Mouse (Mus musculus): ENCODE results near the gene Nr3c2. TPM values are rescaled to one million over a fixed set of nuclear protein-coding genes. Genes with fewer than 3 reads are reported as not detected.

Gene Nr3c2
- polyA plus RNA-seq, 1 experiment from 2014 or later: 6.0 TPM

- Histone ChIP-seq H3K9me3 (ENCODE audit: control insufficient read depth, low read length) (no peaks in the 10 kb centered on the region), H3K27me3 (ENCODE audit: control insufficient read depth, insufficient read depth, low read length) (no peaks in the 10 kb centered on the region), H3K4me2 (replicated peaks) (no peak overlapping the region), H3K9ac (no peak overlapping the region), H3K27ac (no peak overlapping the region), H3K4me3 (replicated peaks; ENCODE audit: low read length) (no peak overlapping the region), H3K36me3 (replicated peaks; ENCODE audit: control insufficient read depth, insufficient read depth) (no peaks in the 10 kb centered on the region), H3K4me1 (replicated peaks; ENCODE audit: control insufficient read depth, insufficient read depth, low read length) (no peaks in the 10 kb centered on the region)
- no peak for DNase-seq (ENCODE audit: low spot score)
- 95% methylated on average over 5 of the region's 5 CpGs for WGBS
- ATAC-seq (ENCODE audit: low FRiP score): no peak
Measured at GRCm38 (mm10) chr8:77041214-77041613, 142.0 kb downstream of the Nr3c2 start.

- Histone ChIP-seq H3K4me2 (replicated peaks) (no peak overlapping the region), H3K27ac (no peak overlapping the region), H3K4me1 (replicated peaks; ENCODE audit: control insufficient read depth, insufficient read depth, low read length) (no peaks in the 10 kb centered on the region), H3K9ac (no peak overlapping the region), H3K9me3 (ENCODE audit: control insufficient read depth, low read length) (no peaks in the 10 kb centered on the region), H3K27me3 (ENCODE audit: control insufficient read depth, insufficient read depth, low read length) (no peaks in the 10 kb centered on the region), H3K4me3 (replicated peaks; ENCODE audit: low read length) (no peak overlapping the region), H3K36me3 (replicated peaks; ENCODE audit: control insufficient read depth, insufficient read depth) (no peaks in the 10 kb centered on the region)
- ATAC-seq (ENCODE audit: low FRiP score): no peak
- DNase-seq (ENCODE audit: low spot score): no peak
- WGBS: 89% methylated on average over 12 of the region's 12 CpGs
Measured at GRCm38 (mm10) chr8:77044849-77045248, 145.6 kb downstream of the Nr3c2 start.

GRCm38 (mm10) chr8:77045711-77046110 lies 146.5 kb downstream of the Nr3c2 start:
- Histone ChIP-seq H3K4me1 (replicated peaks; ENCODE audit: control insufficient read depth, insufficient read depth, low read length) (no peaks in the 10 kb centered on the region), H3K4me3 (replicated peaks; ENCODE audit: low read length) (no peak overlapping the region), H3K36me3 (replicated peaks; ENCODE audit: control insufficient read depth, insufficient read depth) (no peaks in the 10 kb centered on the region), H3K9me3 (ENCODE audit: control insufficient read depth, low read length) (no peaks in the 10 kb centered on the region), H3K9ac (no peak overlapping the region), H3K4me2 (replicated peaks) (no peak overlapping the region), H3K27ac (no peak overlapping the region), H3K27me3 (ENCODE audit: control insufficient read depth, insufficient read depth, low read length) (no peaks in the 10 kb centered on the region)
- DNase-seq (ENCODE audit: low spot score): no peak
- ATAC-seq (ENCODE audit: low FRiP score): no peak
- WGBS: 95% methylated on average over 1 of the region's 1 CpGs

- H3K9me3 ChIP-seq (ENCODE audit: control insufficient read depth, low read length): no peaks in the 10 kb centered on the region
- H3K36me3 ChIP-seq (replicated peaks; ENCODE audit: control insufficient read depth, insufficient read depth): no peaks in the 10 kb centered on the region
- H3K4me2 ChIP-seq (replicated peaks): no peak overlapping the region
- H3K9ac ChIP-seq: no peak overlapping the region
- DNase-seq (ENCODE audit: low spot score) (no peak), ATAC-seq (ENCODE audit: low FRiP score) (no peak)
- WGBS: 93% methylated on average over 5 of the region's 5 CpGs
- H3K27ac ChIP-seq: no peak overlapping the region
- no peaks in the 10 kb centered on the region for H3K27me3 ChIP-seq (ENCODE audit: control insufficient read depth, insufficient read depth, low read length)
- H3K4me1 ChIP-seq (replicated peaks; ENCODE audit: control insufficient read depth, insufficient read depth, low read length): no peaks in the 10 kb centered on the region
- no peak overlapping the region for H3K4me3 ChIP-seq (replicated peaks; ENCODE audit: low read length)
Measured at GRCm38 (mm10) chr8:77046217-77046616, 147.0 kb downstream of the Nr3c2 start.

- Histone ChIP-seq H3K9me3 (ENCODE audit: control insufficient read depth, low read length) (no peaks in the 10 kb centered on the region), H3K27ac (no peak overlapping the region), H3K4me2 (replicated peaks) (no peak overlapping the region), H3K27me3 (ENCODE audit: control insufficient read depth, insufficient read depth, low read length) (no peaks in the 10 kb centered on the region), H3K4me3 (replicated peaks; ENCODE audit: low read length) (no peak overlapping the region), H3K9ac (no peak overlapping the region), H3K36me3 (replicated peaks; ENCODE audit: control insufficient read depth, insufficient read depth) (no peaks in the 10 kb centered on the region), H3K4me1 (replicated peaks; ENCODE audit: control insufficient read depth, insufficient read depth, low read length) (no peaks in the 10 kb centered on the region)
- 90% methylated on average over 3 of the region's 3 CpGs for WGBS
- DNase-seq (ENCODE audit: low spot score) (no peak), ATAC-seq (ENCODE audit: low FRiP score) (no peak)
Measured at GRCm38 (mm10) chr8:77046731-77047130, 147.5 kb downstream of the Nr3c2 start.

GRCm38 (mm10) chr8:77051399-77052275 lies 152.4 kb downstream of the Nr3c2 start:
- no peak overlapping the region for H3K4me2 ChIP-seq (replicated peaks)
- H3K4me3 ChIP-seq (replicated peaks; ENCODE audit: low read length): no peak overlapping the region
- H3K27ac ChIP-seq: no peak overlapping the region
- no peaks in the 10 kb centered on the region for H3K36me3 ChIP-seq (replicated peaks; ENCODE audit: control insufficient read depth, insufficient read depth)
- DNase-seq (ENCODE audit: low spot score) (peak; percentile 23), ATAC-seq (ENCODE audit: low FRiP score) (peak; percentile 81; the same call in 1 of the 2 replicates)
- no peaks in the 10 kb centered on the region for H3K4me1 ChIP-seq (replicated peaks; ENCODE audit: control insufficient read depth, insufficient read depth, low read length)
- H3K27me3 ChIP-seq (ENCODE audit: control insufficient read depth, insufficient read depth, low read length): no peaks in the 10 kb centered on the region
- H3K9me3 ChIP-seq (ENCODE audit: control insufficient read depth, low read length): no peaks in the 10 kb centered on the region
- WGBS: 69% methylated on average over 10 of the region's 10 CpGs
- H3K9ac ChIP-seq: no peak overlapping the region

- WGBS: 95% methylated on average over 3 of the region's 3 CpGs
- Histone ChIP-seq H3K27me3 (ENCODE audit: control insufficient read depth, insufficient read depth, low read length) (no peaks in the 10 kb centered on the region), H3K9ac (no peak overlapping the region), H3K4me2 (replicated peaks) (no peak overlapping the region), H3K27ac (no peak overlapping the region), H3K9me3 (ENCODE audit: control insufficient read depth, low read length) (no peaks in the 10 kb centered on the region), H3K4me1 (replicated peaks; ENCODE audit: control insufficient read depth, insufficient read depth, low read length) (no peaks in the 10 kb centered on the region), H3K4me3 (replicated peaks; ENCODE audit: low read length) (no peak overlapping the region), H3K36me3 (replicated peaks; ENCODE audit: control insufficient read depth, insufficient read depth) (no peaks in the 10 kb centered on the region)
- peak; percentile 7 for DNase-seq (ENCODE audit: low spot score)
- no peak for ATAC-seq (ENCODE audit: low FRiP score)
Measured at GRCm38 (mm10) chr8:77055492-77056021, 156.3 kb downstream of the Nr3c2 start.

- Histone ChIP-seq H3K4me1 (replicated peaks; ENCODE audit: control insufficient read depth, insufficient read depth, low read length) (no peaks in the 10 kb centered on the region), H3K9ac (no peak overlapping the region), H3K27ac (no peak overlapping the region), H3K4me2 (replicated peaks) (no peak overlapping the region), H3K27me3 (ENCODE audit: control insufficient read depth, insufficient read depth, low read length) (no peaks in the 10 kb centered on the region), H3K36me3 (replicated peaks; ENCODE audit: control insufficient read depth, insufficient read depth) (no peaks in the 10 kb centered on the region), H3K4me3 (replicated peaks; ENCODE audit: low read length) (no peak overlapping the region), H3K9me3 (ENCODE audit: control insufficient read depth, low read length) (no peaks in the 10 kb centered on the region)
- ATAC-seq (ENCODE audit: low FRiP score) (no peak), DNase-seq (ENCODE audit: low spot score) (no peak)
- 90% methylated on average over 6 of the region's 6 CpGs for WGBS
Measured at GRCm38 (mm10) chr8:77056853-77057252, 157.6 kb downstream of the Nr3c2 start.

- ATAC-seq (ENCODE audit: low FRiP score) (no peak), DNase-seq (ENCODE audit: low spot score) (no peak)
- H3K27ac ChIP-seq: no peak overlapping the region
- H3K4me1 ChIP-seq (replicated peaks; ENCODE audit: control insufficient read depth, insufficient read depth, low read length): no peaks in the 10 kb centered on the region
- WGBS: 89% methylated on average over 4 of the region's 4 CpGs
- no peaks in the 10 kb centered on the region for H3K9me3 ChIP-seq (ENCODE audit: control insufficient read depth, low read length)
- H3K27me3 ChIP-seq (ENCODE audit: control insufficient read depth, insufficient read depth, low read length): no peaks in the 10 kb centered on the region
- H3K4me2 ChIP-seq (replicated peaks): no peak overlapping the region
- H3K9ac ChIP-seq: no peak overlapping the region
- H3K4me3 ChIP-seq (replicated peaks; ENCODE audit: low read length): no peak overlapping the region
- H3K36me3 ChIP-seq (replicated peaks; ENCODE audit: control insufficient read depth, insufficient read depth): no peaks in the 10 kb centered on the region
Measured at GRCm38 (mm10) chr8:77082687-77083086, 183.4 kb downstream of the Nr3c2 start.

Data from hindbrain, embryonic 14.5 days (tissue).